Mouse (Mus musculus): ENCODE data around the gene Gm20388. TPM values are rescaled to one million over a fixed set of nuclear protein-coding genes. Genes with fewer than 3 reads are reported as not detected.

Gene Gm20388
- polyA plus RNA-seq, 1 experiment from 2014 or later: 1.4 TPM

GRCm38 (mm10) chr8:120034471-120034870, 123.8 kb downstream of the Gm20388 start:
- Histone ChIP-seq H3K9me3 (replicated peaks; ENCODE audit: control insufficient read depth, low read length) (no peaks in the 10 kb centered on the region), H3K27ac (ENCODE audit: low read length) (no peak overlapping the region), H3K4me2 (ENCODE audit: low read depth, low read length) (no peak overlapping the region), H3K4me3 (ENCODE audit: low read depth, low read length) (no peak overlapping the region), H3K27me3 (ENCODE audit: control insufficient read depth, insufficient read depth, low read depth, low read length) (no peaks in the 10 kb centered on the region), H3K9ac (ENCODE audit: low read depth, low read length) (no peak overlapping the region), H3K36me3 (ENCODE audit: control insufficient read depth, insufficient read depth) (no peaks in the 10 kb centered on the region), H3K4me1 (ENCODE audit: control insufficient read depth, low read depth, low read length) (no peaks in the 10 kb centered on the region)
- WGBS (ENCODE audit: insufficient replicate concordance): 49% methylated on average over 6 of the region's 6 CpGs
- ATAC-seq (ENCODE audit: low read depth): no peak

- Histone ChIP-seq H3K4me2 (ENCODE audit: low read depth, low read length) (no peak overlapping the region), H3K9ac (ENCODE audit: low read depth, low read length) (no peak overlapping the region), H3K4me1 (ENCODE audit: control insufficient read depth, low read depth, low read length) (peaks cover 4% of the 10 kb centered on the region; the same call in 1 of the 2 replicates), H3K27ac (ENCODE audit: low read length) (no peak overlapping the region), H3K36me3 (ENCODE audit: control insufficient read depth, insufficient read depth) (no peaks in the 10 kb centered on the region), H3K4me3 (ENCODE audit: low read depth, low read length) (no peak overlapping the region), H3K27me3 (ENCODE audit: control insufficient read depth, insufficient read depth, low read depth, low read length) (no peaks in the 10 kb centered on the region), H3K9me3 (replicated peaks; ENCODE audit: control insufficient read depth, low read length) (no peaks in the 10 kb centered on the region)
- no peak for ATAC-seq (ENCODE audit: low read depth)
- WGBS (ENCODE audit: insufficient replicate concordance): 29% methylated on average over 9 of the region's 9 CpGs
Observed at GRCm38 (mm10) chr8:120036111-120036510, 125.5 kb downstream of the Gm20388 start.

GRCm38 (mm10) chr8:120036578-120036977, 125.9 kb downstream of the Gm20388 start:
- Histone ChIP-seq H3K9me3 (replicated peaks; ENCODE audit: control insufficient read depth, low read length) (no peaks in the 10 kb centered on the region), H3K27ac (ENCODE audit: low read length) (no peak overlapping the region), H3K36me3 (ENCODE audit: control insufficient read depth, insufficient read depth) (no peaks in the 10 kb centered on the region), H3K4me1 (ENCODE audit: control insufficient read depth, low read depth, low read length) (peaks cover 4% of the 10 kb centered on the region; the same call in 1 of the 2 replicates), H3K4me3 (ENCODE audit: low read depth, low read length) (no peak overlapping the region), H3K27me3 (ENCODE audit: control insufficient read depth, insufficient read depth, low read depth, low read length) (no peaks in the 10 kb centered on the region), H3K9ac (ENCODE audit: low read depth, low read length) (no peak overlapping the region), H3K4me2 (ENCODE audit: low read depth, low read length) (no peak overlapping the region)
- no peak for ATAC-seq (ENCODE audit: low read depth)
- WGBS (ENCODE audit: insufficient replicate concordance): 60% methylated on average over 4 of the region's 4 CpGs

GRCm38 (mm10) chr8:120037199-120037598, 126.6 kb downstream of the Gm20388 start:
- no peaks in the 10 kb centered on the region for H3K36me3 ChIP-seq (ENCODE audit: control insufficient read depth, insufficient read depth)
- H3K4me2 ChIP-seq (ENCODE audit: low read depth, low read length): no peak overlapping the region
- H3K27me3 ChIP-seq (ENCODE audit: control insufficient read depth, insufficient read depth, low read depth, low read length): no peaks in the 10 kb centered on the region
- H3K4me1 ChIP-seq (ENCODE audit: control insufficient read depth, low read depth, low read length): peaks cover 4% of the 10 kb centered on the region; the same call in 1 of the 2 replicates
- H3K9ac ChIP-seq (ENCODE audit: low read depth, low read length): no peak overlapping the region
- no peak for ATAC-seq (ENCODE audit: low read depth)
- H3K27ac ChIP-seq (ENCODE audit: low read length): no peak overlapping the region
- H3K9me3 ChIP-seq (replicated peaks; ENCODE audit: control insufficient read depth, low read length): no peaks in the 10 kb centered on the region
- WGBS (ENCODE audit: insufficient replicate concordance): 73% methylated on average over 15 of the region's 15 CpGs
- no peak overlapping the region for H3K4me3 ChIP-seq (ENCODE audit: low read depth, low read length)

GRCm38 (mm10) chr8:120037611-120038010, 127.0 kb downstream of the Gm20388 start:
- ATAC-seq (ENCODE audit: low read depth): no peak
- H3K9ac ChIP-seq (ENCODE audit: low read depth, low read length): no peak overlapping the region
- peaks cover 7% of the 10 kb centered on the region; the same call in 1 of the 2 replicates for H3K4me1 ChIP-seq (ENCODE audit: control insufficient read depth, low read depth, low read length)
- no peak overlapping the region for H3K4me2 ChIP-seq (ENCODE audit: low read depth, low read length)
- no peak overlapping the region for H3K4me3 ChIP-seq (ENCODE audit: low read depth, low read length)
- H3K27me3 ChIP-seq (ENCODE audit: control insufficient read depth, insufficient read depth, low read depth, low read length): no peaks in the 10 kb centered on the region
- 64% methylated on average over 8 of the region's 8 CpGs for WGBS (ENCODE audit: insufficient replicate concordance)
- no peaks in the 10 kb centered on the region for H3K36me3 ChIP-seq (ENCODE audit: control insufficient read depth, insufficient read depth)
- no peak overlapping the region for H3K27ac ChIP-seq (ENCODE audit: low read length)
- no peaks in the 10 kb centered on the region for H3K9me3 ChIP-seq (replicated peaks; ENCODE audit: control insufficient read depth, low read length)

GRCm38 (mm10) chr8:120038741-120039140, 128.1 kb downstream of the Gm20388 start:
- H3K4me3 ChIP-seq (ENCODE audit: low read depth, low read length): no peak overlapping the region
- no peak for ATAC-seq (ENCODE audit: low read depth)
- H3K4me2 ChIP-seq (ENCODE audit: low read depth, low read length): no peak overlapping the region
- no peaks in the 10 kb centered on the region for H3K9me3 ChIP-seq (replicated peaks; ENCODE audit: control insufficient read depth, low read length)
- H3K4me1 ChIP-seq (ENCODE audit: control insufficient read depth, low read depth, low read length): peaks cover 7% of the 10 kb centered on the region; the same call in 1 of the 2 replicates
- H3K27ac ChIP-seq (ENCODE audit: low read length): no peak overlapping the region
- WGBS (ENCODE audit: insufficient replicate concordance): 79% methylated on average over 12 of the region's 12 CpGs
- H3K27me3 ChIP-seq (ENCODE audit: control insufficient read depth, insufficient read depth, low read depth, low read length): no peaks in the 10 kb centered on the region
- no peak overlapping the region for H3K9ac ChIP-seq (ENCODE audit: low read depth, low read length)
- no peaks in the 10 kb centered on the region for H3K36me3 ChIP-seq (ENCODE audit: control insufficient read depth, insufficient read depth)

- 81% methylated on average over 11 of the region's 11 CpGs for WGBS (ENCODE audit: insufficient replicate concordance)
- no peak for ATAC-seq (ENCODE audit: low read depth)
- Histone ChIP-seq H3K27me3 (ENCODE audit: control insufficient read depth, insufficient read depth, low read depth, low read length) (no peaks in the 10 kb centered on the region), H3K4me3 (ENCODE audit: low read depth, low read length) (no peak overlapping the region), H3K36me3 (ENCODE audit: control insufficient read depth, insufficient read depth) (no peaks in the 10 kb centered on the region), H3K4me2 (ENCODE audit: low read depth, low read length) (no peak overlapping the region), H3K9me3 (replicated peaks; ENCODE audit: control insufficient read depth, low read length) (no peaks in the 10 kb centered on the region), H3K27ac (ENCODE audit: low read length) (no peak overlapping the region), H3K4me1 (ENCODE audit: control insufficient read depth, low read depth, low read length) (peaks cover 7% of the 10 kb centered on the region; the same call in 1 of the 2 replicates), H3K9ac (ENCODE audit: low read depth, low read length) (no peak overlapping the region)
Observed at GRCm38 (mm10) chr8:120039313-120039919, 128.8 kb downstream of the Gm20388 start.

GRCm38 (mm10) chr8:120040861-120041260, 130.2 kb downstream of the Gm20388 start:
- H3K4me1 ChIP-seq (ENCODE audit: control insufficient read depth, low read depth, low read length): peaks cover 7% of the 10 kb centered on the region; the same call in 1 of the 2 replicates
- no peak overlapping the region for H3K4me2 ChIP-seq (ENCODE audit: low read depth, low read length)
- H3K27me3 ChIP-seq (ENCODE audit: control insufficient read depth, insufficient read depth, low read depth, low read length): no peaks in the 10 kb centered on the region
- H3K27ac ChIP-seq (ENCODE audit: low read length): peak overlapping the region; percentile 45
- no peak overlapping the region for H3K4me3 ChIP-seq (ENCODE audit: low read depth, low read length)
- WGBS (ENCODE audit: insufficient replicate concordance): 15% methylated on average over 1 of the region's 1 CpGs
- no peak overlapping the region for H3K9ac ChIP-seq (ENCODE audit: low read depth, low read length)
- ATAC-seq (ENCODE audit: low read depth): peak; percentile 58
- H3K36me3 ChIP-seq (ENCODE audit: control insufficient read depth, insufficient read depth): no peaks in the 10 kb centered on the region
- H3K9me3 ChIP-seq (replicated peaks; ENCODE audit: control insufficient read depth, low read length): no peaks in the 10 kb centered on the region

- no peaks in the 10 kb centered on the region for H3K27me3 ChIP-seq (ENCODE audit: control insufficient read depth, insufficient read depth, low read depth, low read length)
- H3K27ac ChIP-seq (ENCODE audit: low read length): no peak overlapping the region
- 33% methylated on average over 10 of the region's 10 CpGs for WGBS (ENCODE audit: insufficient replicate concordance)
- no peaks in the 10 kb centered on the region for H3K9me3 ChIP-seq (replicated peaks; ENCODE audit: control insufficient read depth, low read length)
- peaks cover 7% of the 10 kb centered on the region; the same call in 1 of the 2 replicates for H3K4me1 ChIP-seq (ENCODE audit: control insufficient read depth, low read depth, low read length)
- ATAC-seq (ENCODE audit: low read depth): peak; percentile 56
- H3K4me2 ChIP-seq (ENCODE audit: low read depth, low read length): no peak overlapping the region
- H3K4me3 ChIP-seq (ENCODE audit: low read depth, low read length): no peak overlapping the region
- H3K9ac ChIP-seq (ENCODE audit: low read depth, low read length): no peak overlapping the region
- no peaks in the 10 kb centered on the region for H3K36me3 ChIP-seq (ENCODE audit: control insufficient read depth, insufficient read depth)
Observed at GRCm38 (mm10) chr8:120042542-120043312, 132.1 kb downstream of the Gm20388 start.

All from liver, embryonic 16.5 days (tissue).